19 mouse cellular contexts compared by ENCODE assay signal in genomic region chr3:107832645-107833044, GRCm38 (mm10). TPM values are rescaled to one million over a fixed set of nuclear protein-coding genes. Genes with fewer than 3 reads are reported as not detected.
A peak's percentile ranks its signal among the peaks of the same experiment; 100 is the strongest.
DNase-seq lines count a peak whose midpoint lies in the region; ATAC-seq lines count a peak whose summit lies in the region.
"Had no signal": no experiment of that assay in that cellular context is flagged by ENCODE, and none has a peak within 500 bp of the region (broad histone marks: within the 10 kb centered on the region; RNA-seq: fewer than 3 reads in every experiment).

No protein-coding gene starts in this region.

- H3K9ac ChIP-seq in lung, embryonic 15.5 days: no peak overlapping the region
- H3K9ac ChIP-seq: embryonic facial prominence, embryonic 15.5 days; heart, embryonic 13.5 days; limb, embryonic 13.5 days had no signal

- H3K4me3 ChIP-seq in lung, embryonic 15.5 days: no peak overlapping the region
- H3K4me3 ChIP-seq in megakaryocyte, embryonic 14.5 days (replicated peaks): peak overlapping the region; percentile 25
- H3K4me3 ChIP-seq: embryonic facial prominence, embryonic 15.5 days; heart, embryonic 13.5 days; limb, embryonic 13.5 days had no signal

- WGBS in lung, embryonic 15.5 days: 58% methylated on average over 6 of the region's 6 CpGs

- H3K9me3 ChIP-seq in lung, embryonic 15.5 days: no peaks in the 10 kb centered on the region
- peaks cover 8% of the 10 kb centered on the region for H3K9me3 ChIP-seq in megakaryocyte, embryonic 14.5 days
- H3K9me3 ChIP-seq: embryonic facial prominence, embryonic 15.5 days; heart, embryonic 13.5 days; limb, embryonic 13.5 days had no signal

- H3K4me1 ChIP-seq in lung, embryonic 15.5 days: peaks cover 6% of the 10 kb centered on the region
- peaks cover 29% of the 10 kb centered on the region for H3K4me1 ChIP-seq in megakaryocyte, embryonic 14.5 days

- peak; percentile 31; the same call in 1 of the 2 replicates for ATAC-seq in frontal cortex, adult (ENCODE audit: low TSS enrichment)
- peak; percentile 41; the same call in 1 of the 2 replicates for ATAC-seq in lung, embryonic 15.5 days (ENCODE audit: borderline replicate concordance, extremely low read depth, low FRiP score, low TSS enrichment)
- peak; percentile 54 for ATAC-seq in granulocyte monocyte progenitor cell, adult 5-6 weeks (replicated peaks; ENCODE audit: poor library complexity, severe bottlenecking)
- ATAC-seq: lung, postnatal 0 days had no signal

- H3K27ac ChIP-seq in lung, embryonic 15.5 days: no peak overlapping the region
- H3K27ac ChIP-seq: embryonic facial prominence, embryonic 15.5 days; heart, embryonic 13.5 days; limb, embryonic 13.5 days had no signal

- DNase-seq in frontal cortex, postnatal 36 days (ENCODE audit: low spot score in 2 of 2): no peak
- DNase-seq in lung, postnatal 14 days: no peak
- DNase-seq in natural killer cell, adult 2 months (ENCODE audit: low spot score in 2 of 2): no peak
- no peak for DNase-seq in T-cell, adult 2 months (ENCODE audit: low spot score)
- DNase-seq: adrenal gland, adult 2 months; cerebellum, postnatal 36 days; kidney, postnatal 36 days; thymus, postnatal 4 days had no signal

- H3K27me3 ChIP-seq in lung, embryonic 15.5 days: no peaks in the 10 kb centered on the region; the same call in 1 of the 2 replicates
- peaks cover 65% of the 10 kb centered on the region for H3K27me3 ChIP-seq in megakaryocyte, embryonic 14.5 days (replicated peaks)
- H3K27me3 ChIP-seq: CH12.LX; embryonic facial prominence, embryonic 15.5 days; limb, embryonic 13.5 days had no signal

- H3K36me3 ChIP-seq in lung, embryonic 15.5 days: no peaks in the 10 kb centered on the region
- no peaks in the 10 kb centered on the region for H3K36me3 ChIP-seq in megakaryocyte, embryonic 14.5 days (replicated peaks; ENCODE audit: low read length)
- H3K36me3 ChIP-seq: embryonic facial prominence, embryonic 15.5 days; heart, embryonic 13.5 days; limb, embryonic 13.5 days had no signal

- H3K4me2 ChIP-seq in lung, embryonic 15.5 days: no peak overlapping the region
- H3K4me2 ChIP-seq: embryonic facial prominence, embryonic 15.5 days; heart, embryonic 13.5 days; limb, embryonic 13.5 days had no signal

RNA-seq across cellular contexts. Expression of gene Eps8l3, which starts 44.4 kb away (rescaled TPM):
- not detected in 2 replicates for polyA plus RNA-seq in lung, embryonic 15.5 days (2015; fragmentation: Nextera tagmentation; extraction: Ambion mirVana)
- not detected in 2 replicates for total RNA-seq in granulocyte monocyte progenitor cell, adult 5-6 weeks (2014; fragmentation: Nextera tagmentation)
- not detected in 2 replicates for total RNA-seq in granulocyte monocyte progenitor cell, adult 5-6 weeks (2017)
- polyA plus RNA-seq in megakaryocyte, embryonic 14.5 days (2012; ENCODE audit: insufficient read depth, low replicate concordance): not detected in 2 replicates
- total RNA-seq: adrenal gland, adult 2 months; CH12.LX; layer of hippocampus, postnatal 25 days; monocyte, adult 5-6 weeks had no signal
- polyA plus RNA-seq: adrenal gland, adult 2 months; embryonic facial prominence, embryonic 15.5 days; heart, embryonic 13.5 days; lung, postnatal 0 days had no signal
